Mouse (Mus musculus): ENCODE data around the gene Kctd13.

GRCm38 (mm10) chr7:126914844-126915243, 13.8 kb upstream of the Kctd13 start:
- TF ChIP-seq MAFK (IDR thresholded peaks at IDR 0.05; ENCODE audit: insufficient replicate concordance, low read length) = no peak
- no peak for TF ChIP-seq CTCF (conservative IDR thresholded peaks at IDR 0.05 in 1 of 2, IDR thresholded peaks at IDR 0.05 in 1 of 2; ENCODE audit: low read depth in 2 of 2, low read length in 2 of 2)
- no peak for TF ChIP-seq POLR2A (IDR thresholded peaks at IDR 0.05; ENCODE audit: low read depth, low read length)
- TF ChIP-seq POLR2AphosphoS2 (IDR thresholded peaks at IDR 0.05; ENCODE audit: low read depth, low read length) = no peak
- TF ChIP-seq USF2 (conservative IDR thresholded peaks at IDR 0.05; ENCODE audit: low read depth, low read length) = no peak
- TF ChIP-seq KAT2A (IDR thresholded peaks at IDR 0.05; ENCODE audit: insufficient replicate concordance, low read length) = no peak
- TF ChIP-seq EP300 (IDR thresholded peaks at IDR 0.05; ENCODE audit: low read length) = no peak
- TF ChIP-seq MAZ (IDR thresholded peaks at IDR 0.05; ENCODE audit: low read depth, low read length) = no peak
- no peak for TF ChIP-seq CHD2 (IDR thresholded peaks at IDR 0.05; ENCODE audit: low read length)
- TF ChIP-seq RCOR1 (conservative IDR thresholded peaks at IDR 0.05; ENCODE audit: low read depth, low read length) = no peak
- TF ChIP-seq SIN3A (IDR thresholded peaks at IDR 0.05; ENCODE audit: low read length) = no peak
- no peak for TF ChIP-seq MEF2A (IDR thresholded peaks at IDR 0.05; ENCODE audit: borderline replicate concordance, low read depth, low read length)
- TF ChIP-seq GABPA (IDR thresholded peaks at IDR 0.05; ENCODE audit: insufficient replicate concordance, low read depth, low read length) = no peak

All from CH12.LX (cell line).